In the genomic region with DNA sequence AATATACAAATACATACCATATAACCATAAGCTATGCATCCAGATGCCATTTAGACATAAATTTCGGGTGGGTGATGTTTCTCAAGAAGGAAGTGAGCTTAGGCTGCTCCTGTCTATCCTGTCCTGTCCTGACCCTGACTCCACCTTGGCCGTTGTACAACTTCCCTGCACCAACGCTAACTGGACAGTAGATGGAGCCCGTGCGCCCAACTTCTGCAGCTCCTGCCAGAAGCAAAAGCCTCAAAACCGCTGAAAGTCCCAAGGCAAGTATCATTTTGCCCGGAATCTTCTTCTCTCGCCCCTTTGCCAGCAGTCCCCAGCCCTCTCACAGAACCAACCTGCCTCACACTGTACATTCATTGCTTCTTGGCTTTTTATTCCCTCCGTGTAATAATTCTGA, we compare ENCODE assay signal across 8 mouse cellular contexts. TPM values are rescaled to one million over a fixed set of nuclear protein-coding genes. Genes with fewer than 3 reads are reported as not detected.
DNase-seq lines count a peak whose midpoint lies in the region; ATAC-seq and TF ChIP-seq lines count a peak whose summit lies in the region.

No protein-coding gene starts in this region.

- DNase-seq in CH12.LX (ENCODE audit: extremely low read depth): peak; percentile 73
- peak; percentile 86 for DNase-seq in brain, embryonic 14.5 days (ENCODE audit: low read depth)
- peak; percentile 69 to 82 for DNase-seq in kidney, postnatal 36 days
- peak; percentile 73 for DNase-seq in liver, postnatal 0 days
- peak; percentile 72 for DNase-seq in testis, postnatal 10 days (ENCODE audit: low spot score)

- H3K4me3 ChIP-seq in CH12.LX (replicated peaks in 1 of 3; ENCODE audit: low read depth in 2 of 3, low read length in 2 of 3, poor library complexity in 1 of 3): no peak overlapping the region
- H3K4me3 ChIP-seq in heart, embryonic 15.5 days: peak overlapping the region; percentile 40
- peak overlapping the region; percentile 22 for H3K4me3 ChIP-seq in liver, postnatal 0 days (ENCODE audit: low read depth, low read length)
- peak overlapping the region; percentile 19; the same call in 1 of the 2 replicates for H3K4me3 ChIP-seq in neural tube, embryonic 14.5 days (ENCODE audit: low read depth, low read length)

- H3K9ac ChIP-seq in CH12.LX (ENCODE audit: insufficient read depth, low read depth): no peak overlapping the region
- H3K9ac ChIP-seq in heart, embryonic 15.5 days: no peak overlapping the region
- H3K9ac ChIP-seq in liver, postnatal 0 days (replicated peaks): no peak overlapping the region
- H3K9ac ChIP-seq in neural tube, embryonic 14.5 days (replicated peaks; ENCODE audit: low read depth, low read length): no peak overlapping the region

- H3K9me3 ChIP-seq in CH12.LX (replicated peaks; ENCODE audit: low read length): peaks cover 3% of the 10 kb centered on the region
- H3K9me3 ChIP-seq in heart, embryonic 15.5 days (replicated peaks): no peaks in the 10 kb centered on the region; the same call in 1 of the 2 replicates
- H3K9me3 ChIP-seq in liver, postnatal 0 days (ENCODE audit: low read length): no peaks in the 10 kb centered on the region
- H3K9me3 ChIP-seq in neural tube, embryonic 14.5 days (ENCODE audit: control insufficient read depth, low read length): no peaks in the 10 kb centered on the region

- H3K79me2 ChIP-seq in CH12.LX (replicated peaks; ENCODE audit: control insufficient read depth, extremely low read depth, insufficient read depth, poor library complexity, severe bottlenecking): no peaks in the 10 kb centered on the region

- no peak overlapping the region for H3K27ac ChIP-seq in CH12.LX (ENCODE audit: insufficient read depth, low read depth)
- H3K27ac ChIP-seq in heart, embryonic 15.5 days: no peak overlapping the region
- H3K27ac ChIP-seq in liver, postnatal 0 days (ENCODE audit: low read depth): no peak overlapping the region
- H3K27ac ChIP-seq in neural tube, embryonic 14.5 days (ENCODE audit: low read depth, low read length): no peak overlapping the region

- peaks cover 0 to 4% of the 10 kb centered on the region in 2 experiments; a peak in 1 of 4 replicates for H3K4me1 ChIP-seq in CH12.LX (ENCODE audit: control insufficient read depth in 1 of 2, insufficient read depth in 2 of 2)
- peaks cover 10% of the 10 kb centered on the region for H3K4me1 ChIP-seq in heart, embryonic 15.5 days (replicated peaks)
- 0 out of 2 replicates have a peak, but pooled peaks cover 5% of the 10 kb centered on the region for H3K4me1 ChIP-seq in liver, postnatal 0 days (ENCODE audit: insufficient read depth)
- 0 out of 2 replicates have a peak, but pooled peaks cover 5% of the 10 kb centered on the region for H3K4me1 ChIP-seq in neural tube, embryonic 14.5 days (ENCODE audit: control insufficient read depth, insufficient read depth, low read length)

- WGBS in heart, embryonic 15.5 days: under 1% methylated on average over 9 of the region's 9 CpGs
- under 1% methylated on average over 9 of the region's 9 CpGs for WGBS in liver, postnatal 0 days (ENCODE audit: insufficient replicate concordance)
- WGBS in neural tube, embryonic 14.5 days: 1% methylated on average over 9 of the region's 9 CpGs

- no peak for TF ChIP-seq EP300 in CH12.LX (IDR thresholded peaks at IDR 0.05; ENCODE audit: low read length)
- no peak for TF ChIP-seq EP300 in liver, postnatal 0 days (IDR thresholded peaks at IDR 0.05; ENCODE audit: low read depth)

- no peak for TF ChIP-seq POLR2A in CH12.LX (IDR thresholded peaks at IDR 0.05; ENCODE audit: low read depth, low read length)
- TF ChIP-seq POLR2A in brain, embryonic 14.5 days (IDR thresholded peaks at IDR 0.05; ENCODE audit: borderline replicate concordance, extremely low read depth, insufficient read depth, insufficient read length, poor library complexity, severe bottlenecking): no peak

- H3K36me3 ChIP-seq in CH12.LX (replicated peaks in 1 of 2; ENCODE audit: control insufficient read depth in 1 of 2, insufficient read depth in 1 of 2, low read length in 1 of 2): no peaks in the 10 kb centered on the region
- H3K36me3 ChIP-seq in heart, embryonic 15.5 days: no peaks in the 10 kb centered on the region
- no peaks in the 10 kb centered on the region for H3K36me3 ChIP-seq in liver, postnatal 0 days (replicated peaks; ENCODE audit: insufficient read depth, low read length)
- no peaks in the 10 kb centered on the region for H3K36me3 ChIP-seq in neural tube, embryonic 14.5 days (ENCODE audit: control insufficient read depth, insufficient read depth, low read length)

- H3K27me3 ChIP-seq in CH12.LX (replicated peaks): peaks cover 1% of the 10 kb centered on the region
- no peaks in the 10 kb centered on the region for H3K27me3 ChIP-seq in heart, embryonic 15.5 days
- H3K27me3 ChIP-seq in liver, postnatal 0 days (ENCODE audit: insufficient read depth, low read length): no peaks in the 10 kb centered on the region
- no peaks in the 10 kb centered on the region for H3K27me3 ChIP-seq in neural tube, embryonic 14.5 days (ENCODE audit: control insufficient read depth, insufficient read depth, low read length)

- dilution Hi-C loops in CH12.LX (cut with MboI; ENCODE audit: extremely low pct_ligation_motif_present, extremely low pct_unique_long_range_greater_than_20kb, low sequenced_read_pairs): no loop called here

- ATAC-seq in erythroblast, adult 5-6 weeks (replicated peaks; ENCODE audit: low FRiP score, poor library complexity, severe bottlenecking): peak; percentile 67; the same call in 1 of the 2 replicates
- ATAC-seq in heart, embryonic 15.5 days (replicated peaks; ENCODE audit: insufficient number of reproducible peaks, insufficient read depth, low FRiP score, low read depth): no peak
- ATAC-seq in liver, postnatal 0 days: no peak
- ATAC-seq in neural tube, embryonic 14.5 days (ENCODE audit: low read depth): peak; percentile 70; the same call in 1 of the 2 replicates

- peak; percentile 67 to 89 for TF ChIP-seq CTCF in CH12.LX (conservative IDR thresholded peaks at IDR 0.05 in 1 of 2, IDR thresholded peaks at IDR 0.05 in 1 of 2; ENCODE audit: low read depth in 2 of 2, low read length in 2 of 2)
- TF ChIP-seq CTCF in brain, embryonic 14.5 days (IDR thresholded peaks at IDR 0.05; ENCODE audit: borderline replicate concordance, extremely low read depth, insufficient read depth, insufficient read length): peak; percentile 92
- TF ChIP-seq CTCF in liver, postnatal 0 days (IDR thresholded peaks at IDR 0.05; ENCODE audit: low read depth): peak; percentile 88

- in situ Hi-C loops in CH12.LX (cut with MboI; ENCODE audit: low pct_ligation_motif_present, low pct_unique_long_range_greater_than_20kb, low sequenced_read_pairs): loop anchor here (10.0 kb wide), 1 partner anchor 387 kb away; a partner anchor contains a TSS

- peak; percentile 76 for TF ChIP-seq RAD21 in CH12.LX (IDR thresholded peaks at IDR 0.05; ENCODE audit: low read depth, low read length)

- 0 out of 2 replicates have a peak overlapping the region, but pooled peaks have one; percentile 16 for H3K4me2 ChIP-seq in CH12.LX (ENCODE audit: insufficient read depth, low read depth, poor library complexity, severe bottlenecking)
- peak overlapping the region; percentile 54 for H3K4me2 ChIP-seq in heart, embryonic 15.5 days
- peak overlapping the region; percentile 65 for H3K4me2 ChIP-seq in liver, postnatal 0 days (ENCODE audit: low read depth, low read length)
- H3K4me2 ChIP-seq in neural tube, embryonic 14.5 days (ENCODE audit: low read depth, low read length): peak overlapping the region; percentile 49

TF ChIP-seq in CH12.LX, 34 proteins besides CTCF, POLR2A, EP300 and RAD21 (continues in another document):
- 0 out of 2 replicates have a peak, but pooled peaks have one; percentile 31 for TF ChIP-seq IRF4 (IDR thresholded peaks at IDR 0.05; ENCODE audit: low read depth, low read length)
- TF ChIP-seq MYC (IDR thresholded peaks at IDR 0.05; ENCODE audit: low read depth, low read length): no peak
- peak; percentile 37; the same call in 1 of the 2 replicates for TF ChIP-seq ELF1 (IDR thresholded peaks at IDR 0.05; ENCODE audit: low read depth, low read length)
- TF ChIP-seq TCF12 (IDR thresholded peaks at IDR 0.05; ENCODE audit: low read depth, low read length): 0 out of 2 replicates have a peak, but pooled peaks have one; percentile 32

RNA-seq across cellular contexts. Expression of a gene that starts 21.3 kb away (rescaled TPM):
- total RNA-seq in CH12.LX (2012; rRNA removed) (not detected in 2 replicates), CH12.LX (2014; rRNA removed) (not detected in 2 replicates)
- polyA plus RNA-seq in CH12.LX (2012; ENCODE audit: insufficient read length, low read depth): not detected in 2 replicates
- polyA plus RNA-seq in brain, embryonic 14.5 days (2012; rRNA removed): not detected in 2 replicates
- not detected in 2 replicates for total RNA-seq in erythroblast, adult 5-6 weeks (2015; ENCODE audit: low replicate concordance)
- not detected in 2 replicates for total RNA-seq in erythroblast, adult 5-6 weeks (2017; ENCODE audit: low replicate concordance)
- not detected in 2 replicates for polyA plus RNA-seq in heart, embryonic 15.5 days (2015; fragmentation: Nextera tagmentation; extraction: Ambion mirVana)
- polyA plus RNA-seq in liver, postnatal 0 days (2015; fragmentation: Nextera tagmentation; extraction: Ambion mirVana): not detected in 2 replicates
- not detected in 2 replicates for polyA plus RNA-seq in neural tube, embryonic 14.5 days (2014; fragmentation: Nextera tagmentation; extraction: Ambion mirVana)

RNA-seq across cellular contexts. Expression of a gene that starts 28.4 kb away (rescaled TPM):
- total RNA-seq in CH12.LX (2012; rRNA removed) (0.08 TPM in 1 of 2 replicates, not detected in the other), CH12.LX (2014; rRNA removed) (not detected in 2 replicates)
- 0.24 TPM in 1 of 2 replicates, not detected in the other for polyA plus RNA-seq in CH12.LX (2012; ENCODE audit: insufficient read length, low read depth)
- 0.44 and 1.3 TPM in 2 replicates for polyA plus RNA-seq in brain, embryonic 14.5 days (2012; rRNA removed)
- total RNA-seq in erythroblast, adult 5-6 weeks (2015; ENCODE audit: low replicate concordance): not detected in 2 replicates
- 0.70 TPM in 1 of 2 replicates, not detected in the other for total RNA-seq in erythroblast, adult 5-6 weeks (2017; ENCODE audit: low replicate concordance)
- 5.5 and 16.5 TPM in 2 replicates for polyA plus RNA-seq in heart, embryonic 15.5 days (2015; fragmentation: Nextera tagmentation; extraction: Ambion mirVana)
- 0.52 and 0.53 TPM in 2 replicates for polyA plus RNA-seq in liver, postnatal 0 days (2015; fragmentation: Nextera tagmentation; extraction: Ambion mirVana)
- 0.14 and 0.21 TPM in 2 replicates for polyA plus RNA-seq in neural tube, embryonic 14.5 days (2014; fragmentation: Nextera tagmentation; extraction: Ambion mirVana)

RNA-seq across cellular contexts. Expression of a gene that starts 33.2 kb away (rescaled TPM):
- not detected in 2 replicates for total RNA-seq in CH12.LX (2012; rRNA removed)
- total RNA-seq in CH12.LX (2014; rRNA removed): not detected in 2 replicates
- polyA plus RNA-seq in CH12.LX (2012; ENCODE audit: insufficient read length, low read depth): not detected in 2 replicates
- not detected in 2 replicates for polyA plus RNA-seq in brain, embryonic 14.5 days (2012; rRNA removed)
- total RNA-seq in erythroblast, adult 5-6 weeks (2015; ENCODE audit: low replicate concordance): not detected in 2 replicates
- not detected in 2 replicates for total RNA-seq in erythroblast, adult 5-6 weeks (2017; ENCODE audit: low replicate concordance)
- not detected in 2 replicates for polyA plus RNA-seq in heart, embryonic 15.5 days (2015; fragmentation: Nextera tagmentation; extraction: Ambion mirVana)
- polyA plus RNA-seq in liver, postnatal 0 days (2015; fragmentation: Nextera tagmentation; extraction: Ambion mirVana): not detected in 2 replicates
- not detected in 2 replicates for polyA plus RNA-seq in neural tube, embryonic 14.5 days (2014; fragmentation: Nextera tagmentation; extraction: Ambion mirVana)

Comparison
In these comparisons a context has a peak if more than half of its experiments do, and no peak if none do; other contexts are left out.
1. H3K4me3 ChIP-seq: peak in heart, embryonic 15.5 days (single experiment), liver, postnatal 0 days (single experiment) and neural tube, embryonic 14.5 days (single experiment); none in CH12.LX (0 of 3).
2. ATAC-seq: peak in erythroblast, adult 5-6 weeks (single experiment) and neural tube, embryonic 14.5 days (single experiment); none in heart, embryonic 15.5 days (single experiment) and liver, postnatal 0 days (single experiment).
3. Peak in every context shown above with its lines, with median percentiles within 50 percentile points of each other: DNase-seq, H3K4me2 ChIP-seq and CTCF ChIP-seq.